Mouse (Mus musculus): Measurements from ENCODE around the gene Ggcx. TPM values are rescaled to one million over a fixed set of nuclear protein-coding genes. Genes with fewer than 3 reads are reported as not detected.

Ggcx gene
- 17.3 and 19.4 TPM in 2 replicates for polyA plus RNA-seq (2012; ENCODE audit: insufficient read depth, insufficient read length, missing spikeins)

- Histone ChIP-seq H3K4me1 (ENCODE audit: control insufficient read depth, insufficient read depth, insufficient read length, low read length) (peaks cover 2% of the 10 kb centered on the region; the same call in 1 of the 2 replicates), H3K4me3 (ENCODE audit: insufficient read depth, low read depth, low read length) (peak within 1 kb of the TSS; percentile 90), H3K27ac (replicated peaks; ENCODE audit: low read depth, low read length) (peak within 1 kb of the TSS; percentile 44)
Measured at GRCm38 (mm10) chr6:72414076-72414756, at the start of gene Ggcx. Ggcx (plus strand) TSS chr6:72414308.

DNA sequence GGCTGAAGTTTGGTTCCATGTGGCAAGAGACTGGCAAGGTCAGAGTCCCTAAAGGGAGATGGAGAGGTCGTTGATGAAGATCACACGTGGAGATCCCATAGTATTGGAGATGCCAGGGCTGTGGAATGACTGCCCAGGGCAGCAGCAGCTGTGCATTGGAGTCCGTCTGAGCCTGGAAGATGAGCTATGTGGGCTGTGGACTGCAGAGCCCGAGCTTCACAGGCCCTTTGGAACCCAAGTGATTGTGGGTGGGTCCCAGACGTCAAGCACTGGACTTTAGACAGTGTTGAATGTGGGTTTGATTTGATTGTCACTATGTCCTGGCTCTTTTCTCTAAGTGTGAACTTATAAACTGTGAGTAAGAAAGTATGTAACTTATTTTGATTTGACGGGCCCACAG lies 49.1 kb upstream of the Ggcx start:
- Histone ChIP-seq H3K4me3 (ENCODE audit: insufficient read depth, low read depth, low read length) (no peak overlapping the region), H3K27ac (replicated peaks; ENCODE audit: low read depth, low read length) (no peak overlapping the region), H3K4me1 (ENCODE audit: control insufficient read depth, insufficient read depth, insufficient read length, low read length) (peaks cover 2% of the 10 kb centered on the region; the same call in 1 of the 2 replicates)

DNA sequence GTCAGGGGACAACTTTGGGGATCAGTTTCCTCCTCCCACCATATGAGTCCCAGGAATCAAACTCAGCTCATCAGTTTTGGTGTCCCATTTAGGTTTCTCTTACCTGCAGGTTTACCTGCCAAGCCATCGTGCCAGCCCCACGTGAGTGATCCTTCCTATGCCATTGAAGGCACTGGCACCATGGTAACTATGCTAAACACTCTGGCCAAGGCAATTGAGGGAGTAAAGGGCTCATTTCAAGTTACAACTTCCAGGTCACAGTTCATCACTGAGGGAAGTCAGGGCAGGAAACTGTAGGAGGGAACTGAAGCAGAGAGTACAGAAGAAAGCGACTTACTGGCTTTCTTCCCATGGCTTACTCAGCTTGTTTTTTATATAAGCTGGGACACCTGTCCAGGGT lies 47.8 kb upstream of the Ggcx start:
- Histone ChIP-seq H3K4me1 (ENCODE audit: control insufficient read depth, insufficient read depth, insufficient read length, low read length) (peaks cover 3% of the 10 kb centered on the region; the same call in 1 of the 2 replicates), H3K27ac (replicated peaks; ENCODE audit: low read depth, low read length) (no peak overlapping the region), H3K4me3 (ENCODE audit: insufficient read depth, low read depth, low read length) (no peak overlapping the region)

DNA sequence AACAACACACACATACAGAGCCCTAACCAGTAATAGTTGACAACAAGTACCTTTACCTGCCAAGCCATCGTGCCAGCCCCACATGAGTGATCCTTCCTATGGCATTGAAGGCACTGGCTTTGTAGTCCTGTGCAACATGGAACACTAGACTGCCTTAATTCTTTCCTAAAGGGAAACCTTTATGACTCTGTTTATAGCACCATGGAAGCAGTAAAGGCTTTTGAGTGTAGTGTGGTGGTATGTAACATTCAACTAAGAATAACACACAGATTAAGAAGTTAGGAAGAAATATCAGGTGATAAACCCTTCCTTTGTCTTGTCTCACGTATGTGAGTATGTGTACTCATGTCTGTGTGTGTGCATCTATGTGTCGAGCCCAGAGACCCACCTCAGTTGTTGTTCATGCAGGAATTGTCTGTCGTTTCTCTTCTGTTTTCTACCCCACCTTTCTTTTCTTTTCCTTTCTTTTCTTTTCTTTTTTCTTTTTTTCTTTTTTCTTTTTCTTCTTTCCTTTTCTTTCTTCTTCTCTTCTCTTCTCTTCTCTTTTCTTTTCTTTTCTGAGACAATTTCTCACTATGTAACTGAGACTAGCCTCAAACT lies 47.2 kb upstream of the Ggcx start, which contains the start of gene Rnf181:
Rnf181 (minus strand) TSS at position 113 of the 600 bp plus-strand sequence.
- no peak within 1 kb of the TSS for H3K4me3 ChIP-seq (ENCODE audit: insufficient read depth, low read depth, low read length)
- H3K4me1 ChIP-seq (ENCODE audit: control insufficient read depth, insufficient read depth, insufficient read length, low read length): peaks cover 4% of the 10 kb centered on the region; the same call in 1 of the 2 replicates
- H3K27ac ChIP-seq (replicated peaks; ENCODE audit: low read depth, low read length): no peak within 1 kb of the TSS

GRCm38 (mm10) chr6:72367460-72367974 lies 46.6 kb upstream of the Ggcx start:
- Histone ChIP-seq H3K4me1 (ENCODE audit: control insufficient read depth, insufficient read depth, insufficient read length, low read length) (peaks cover 4% of the 10 kb centered on the region; the same call in 1 of the 2 replicates), H3K4me3 (ENCODE audit: insufficient read depth, low read depth, low read length) (no peak overlapping the region), H3K27ac (replicated peaks; ENCODE audit: low read depth, low read length) (no peak overlapping the region)

GRCm38 (mm10) chr6:72369557-72369956 lies 44.6 kb upstream of the Ggcx start:
- H3K4me3 ChIP-seq (ENCODE audit: insufficient read depth, low read depth, low read length): no peak overlapping the region
- H3K4me1 ChIP-seq (ENCODE audit: control insufficient read depth, insufficient read depth, insufficient read length, low read length): peaks cover 4% of the 10 kb centered on the region; the same call in 1 of the 2 replicates
- no peak overlapping the region for H3K27ac ChIP-seq (replicated peaks; ENCODE audit: low read depth, low read length)

GRCm38 (mm10) chr6:72370091-72370490 lies 44.0 kb upstream of the Ggcx start:
- H3K4me3 ChIP-seq (ENCODE audit: insufficient read depth, low read depth, low read length): no peak overlapping the region
- H3K4me1 ChIP-seq (ENCODE audit: control insufficient read depth, insufficient read depth, insufficient read length, low read length): peaks cover 4% of the 10 kb centered on the region; the same call in 1 of the 2 replicates
- no peak overlapping the region for H3K27ac ChIP-seq (replicated peaks; ENCODE audit: low read depth, low read length)

DNA sequence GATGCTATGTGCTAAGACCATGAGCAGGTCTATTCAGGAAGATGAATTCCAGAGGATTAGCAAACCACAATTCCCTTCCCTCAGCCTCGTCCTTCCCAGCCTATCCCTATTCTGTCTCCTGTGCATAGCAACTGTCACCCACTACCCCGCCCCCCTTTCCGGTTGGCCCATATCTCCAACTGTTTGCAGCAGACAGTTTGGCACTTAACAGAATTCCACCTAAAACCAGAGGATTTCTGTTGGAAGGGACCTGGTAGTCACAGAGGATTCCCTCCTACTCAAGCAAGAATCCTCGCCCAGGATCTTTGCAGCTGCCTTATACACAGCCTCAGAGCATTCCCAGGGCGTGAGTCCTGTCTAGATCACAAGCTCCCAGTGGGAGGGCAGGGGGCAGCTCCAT lies 43.0 kb upstream of the Ggcx start:
- Histone ChIP-seq H3K4me3 (ENCODE audit: insufficient read depth, low read depth, low read length) (no peak overlapping the region), H3K4me1 (ENCODE audit: control insufficient read depth, insufficient read depth, insufficient read length, low read length) (peaks cover 4% of the 10 kb centered on the region; the same call in 1 of the 2 replicates), H3K27ac (replicated peaks; ENCODE audit: low read depth, low read length) (no peak overlapping the region)

DNA sequence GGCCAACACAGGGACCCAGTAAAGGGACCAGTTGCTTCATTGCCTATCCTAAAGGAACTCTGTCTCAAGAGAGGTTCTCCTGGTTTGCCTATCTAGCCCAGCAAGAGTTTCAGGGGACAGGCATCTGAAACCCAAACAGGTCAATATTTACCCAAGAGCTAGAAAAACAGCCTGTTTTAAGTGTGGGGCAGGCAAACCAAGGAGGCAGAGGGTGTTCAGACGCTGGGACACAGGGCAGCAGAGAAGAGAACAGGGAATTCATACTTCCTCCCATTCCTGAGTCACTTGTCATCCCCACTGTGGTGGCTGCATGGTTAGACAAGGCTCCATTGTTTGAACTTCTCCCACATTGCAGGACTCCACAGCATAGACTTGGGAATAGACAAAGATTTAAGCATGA lies 42.5 kb upstream of the Ggcx start:
- Histone ChIP-seq H3K27ac (replicated peaks; ENCODE audit: low read depth, low read length) (no peak overlapping the region), H3K4me3 (ENCODE audit: insufficient read depth, low read depth, low read length) (no peak overlapping the region), H3K4me1 (ENCODE audit: control insufficient read depth, insufficient read depth, insufficient read length, low read length) (peaks cover 4% of the 10 kb centered on the region; the same call in 1 of the 2 replicates)

GRCm38 (mm10) chr6:72373184-72373583 lies 40.9 kb upstream of the Ggcx start:
- peaks cover 4% of the 10 kb centered on the region; the same call in 1 of the 2 replicates for H3K4me1 ChIP-seq (ENCODE audit: control insufficient read depth, insufficient read depth, insufficient read length, low read length)
- H3K27ac ChIP-seq (replicated peaks; ENCODE audit: low read depth, low read length): no peak overlapping the region
- H3K4me3 ChIP-seq (ENCODE audit: insufficient read depth, low read depth, low read length): no peak overlapping the region

- H3K27ac ChIP-seq (replicated peaks; ENCODE audit: low read depth, low read length): no peak overlapping the region
- H3K4me3 ChIP-seq (ENCODE audit: insufficient read depth, low read depth, low read length): no peak overlapping the region
- peaks cover 4% of the 10 kb centered on the region; the same call in 1 of the 2 replicates for H3K4me1 ChIP-seq (ENCODE audit: control insufficient read depth, insufficient read depth, insufficient read length, low read length)
Measured at GRCm38 (mm10) chr6:72374206-72374605, 39.9 kb upstream of the Ggcx start.

- Histone ChIP-seq H3K4me1 (ENCODE audit: control insufficient read depth, insufficient read depth, insufficient read length, low read length) (peaks cover 7% of the 10 kb centered on the region; the same call in 1 of the 2 replicates), H3K4me3 (ENCODE audit: insufficient read depth, low read depth, low read length) (no peak overlapping the region), H3K27ac (replicated peaks; ENCODE audit: low read depth, low read length) (no peak overlapping the region)
Measured at GRCm38 (mm10) chr6:72374820-72375563, 39.1 kb upstream of the Ggcx start.

DNA sequence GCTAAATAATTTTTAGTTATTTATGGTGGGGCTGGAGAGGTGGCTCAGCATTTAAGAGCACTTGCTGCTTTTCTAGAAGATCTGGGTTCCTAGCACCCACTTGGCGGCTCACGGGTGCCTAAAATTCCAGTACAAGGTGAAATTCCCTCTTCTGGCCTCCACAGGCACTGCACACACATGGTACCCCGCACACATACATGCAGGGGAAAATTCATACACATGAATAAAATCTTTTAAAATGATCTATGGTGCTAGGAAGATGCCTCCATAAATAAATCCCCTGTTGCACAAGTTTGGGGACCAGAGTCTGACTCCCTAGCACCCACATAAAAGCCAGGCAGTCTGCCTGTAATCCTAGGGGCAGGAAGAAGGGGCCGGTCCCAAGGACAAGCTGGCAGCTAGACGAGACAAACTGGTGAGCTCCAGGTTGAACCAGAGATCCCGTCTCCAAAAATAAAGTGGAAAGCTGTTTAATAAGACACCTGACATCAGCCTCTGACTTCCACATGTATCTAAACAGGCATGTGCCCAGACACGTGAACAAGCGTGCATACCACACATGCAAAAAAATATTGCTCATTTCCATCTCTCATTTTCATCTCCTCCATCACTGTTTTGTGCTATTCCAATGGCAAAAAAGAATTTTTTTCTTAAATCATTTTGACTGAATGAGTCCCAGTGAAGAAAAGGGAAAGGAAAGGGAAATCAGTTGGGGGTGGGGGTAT lies 35.4 kb upstream of the Ggcx start:
- peak overlapping the region; percentile 35; the same call in 1 of the 2 replicates for H3K27ac ChIP-seq (replicated peaks; ENCODE audit: low read depth, low read length)
- H3K4me3 ChIP-seq (ENCODE audit: insufficient read depth, low read depth, low read length): peak overlapping the region; percentile 91
- H3K4me1 ChIP-seq (ENCODE audit: control insufficient read depth, insufficient read depth, insufficient read length, low read length): peaks cover 3% of the 10 kb centered on the region; the same call in 1 of the 2 replicates

DNA sequence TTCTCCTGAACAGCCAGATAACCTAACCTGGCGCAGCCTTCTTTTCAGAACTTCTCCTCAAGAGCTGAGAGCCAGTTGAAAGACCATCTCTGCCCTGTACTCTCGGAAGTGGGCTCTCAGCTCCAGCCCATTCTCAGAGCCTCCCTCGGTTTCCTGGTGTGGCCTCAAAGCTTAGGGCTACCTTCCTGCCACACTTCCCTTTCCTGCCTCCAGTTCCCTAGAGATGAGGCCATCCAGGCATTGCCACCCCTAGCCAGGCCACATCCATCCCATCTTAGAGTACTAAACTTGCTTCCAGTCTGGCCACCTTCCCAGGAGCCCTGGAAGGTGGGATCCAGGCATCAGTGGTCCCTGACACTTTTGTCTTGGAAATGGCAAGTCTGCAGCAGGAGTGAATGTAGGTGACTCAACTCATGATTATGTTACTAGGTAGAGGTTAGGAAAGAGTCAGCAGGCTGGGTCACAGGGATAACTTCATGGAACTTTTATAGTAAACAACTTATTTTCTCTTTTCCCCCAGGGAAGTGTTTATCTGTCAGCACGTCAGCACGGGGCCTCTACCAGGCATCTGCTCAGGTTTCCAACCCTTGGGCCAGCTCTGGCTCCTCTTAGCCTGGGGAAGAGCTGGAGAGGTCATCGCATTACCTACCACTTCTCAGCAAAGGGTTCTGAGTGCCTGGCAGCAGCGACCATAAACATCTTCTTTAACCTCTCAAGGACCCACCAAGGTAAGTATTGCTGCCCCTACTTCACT lies 34.6 kb upstream of the Ggcx start:
- H3K4me3 ChIP-seq (ENCODE audit: insufficient read depth, low read depth, low read length): peak overlapping the region; percentile 91
- H3K27ac ChIP-seq (replicated peaks; ENCODE audit: low read depth, low read length): peak overlapping the region; percentile 82
- peaks cover 3% of the 10 kb centered on the region; the same call in 1 of the 2 replicates for H3K4me1 ChIP-seq (ENCODE audit: control insufficient read depth, insufficient read depth, insufficient read length, low read length)

All from brown adipose tissue, adult 24 weeks (tissue).